Mouse (Mus musculus) liver, embryonic 14.5 days (tissue): ENCODE measurements at regions not wholly inside any gene's neighbourhood (a gene's known extent, or its start where the extent isn't known, plus 50 kb on each side); places are given as distances from the start of the nearest gene placed in this dataset.

Experiments
- CTCF ChIP-seq: IDR thresholded peaks from 2 replicates; pipeline ENCODE4 v1.5.1; 2016; ENCODE audit warnings: antibody characterized with exemption, low read depth, control low read depth
- EP300 ChIP-seq: IDR thresholded peaks from 2 replicates; pipeline ENCODE4 v1.6.1; 2016; ENCODE audit warnings: antibody characterized with exemption, low read depth

DNA sequence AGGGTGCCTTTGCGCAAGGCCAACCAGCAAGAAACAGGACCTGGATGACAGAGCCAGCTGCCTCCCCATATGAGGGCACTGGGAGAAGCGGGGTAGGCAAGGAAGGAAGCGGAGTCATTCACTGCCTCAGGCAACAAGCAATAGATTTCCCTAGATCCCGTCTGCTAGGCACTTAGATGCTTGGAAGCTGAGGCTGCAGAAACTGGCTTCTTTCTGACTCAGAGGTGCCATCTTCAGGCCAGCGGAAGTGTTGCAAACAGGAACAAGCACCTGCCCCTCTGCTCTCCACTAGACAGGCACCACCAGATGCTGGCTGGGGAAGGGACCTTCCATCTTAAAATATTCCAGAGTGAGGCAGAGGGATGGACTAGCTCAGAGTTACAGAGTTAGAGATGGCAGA lies 188.0 kb downstream of the 4933412E24Rik start:
- TF ChIP-seq CTCF: peak; percentile 72
- no peak for TF ChIP-seq EP300
